Mouse (Mus musculus): ENCODE measurements around the gene Lst1. TPM values are rescaled to one million over a fixed set of nuclear protein-coding genes. Genes with fewer than 3 reads are reported as not detected.
A peak's percentile ranks its signal among the peaks of the same experiment; 100 is the strongest.
"Not testable (repeated sequence)": the region's sequence is repeated elsewhere in the genome, so short reads cannot be mapped to it uniquely, and the experiment has no call there.

Gene Lst1
- polyA plus RNA-seq, 1 experiment from 2014 or later: 17.5 TPM

- no peaks in the 10 kb centered on the region for H3K27me3 ChIP-seq (ENCODE audit: control insufficient read depth, insufficient read depth, low read length)
- peak overlapping the region; percentile 97 for H3K27ac ChIP-seq (replicated peaks)
- peak overlapping the region; percentile 86 for H3K9ac ChIP-seq (ENCODE audit: low read length)
- 4% methylated on average over 31 of the region's 31 CpGs for WGBS
- H3K4me3 ChIP-seq (ENCODE audit: low read depth, low read length): peak overlapping the region; percentile 56
- DNase-seq (ENCODE audit: low spot score): peak; percentile 66
- ATAC-seq (ENCODE audit: low FRiP score, low TSS enrichment): 0 out of 2 replicates have a peak, but pooled peaks have one; percentile 5
- no peaks in the 10 kb centered on the region; the same call in 1 of the 2 replicates for H3K36me3 ChIP-seq (ENCODE audit: control insufficient read depth, insufficient read depth, low read length)
- H3K4me1 ChIP-seq (replicated peaks; ENCODE audit: control insufficient read depth, insufficient read depth): peaks cover 2% of the 10 kb centered on the region
- peak overlapping the region; percentile 91 for H3K4me2 ChIP-seq (replicated peaks; ENCODE audit: low read depth)
- no peaks in the 10 kb centered on the region for H3K9me3 ChIP-seq (ENCODE audit: control insufficient read depth, low read length)
- no peak for TF ChIP-seq EP300 (optimal IDR thresholded peaks at IDR 0.05)
- TF ChIP-seq CTCF (IDR thresholded peaks at IDR 0.05; ENCODE audit: low read depth): peak; percentile 30; the same call in 1 of the 2 replicates
Measured at GRCm38 (mm10) chr17:35234903-35235302, 46.7 kb upstream of the Lst1 start.

- 67% methylated on average over 7 of the region's 7 CpGs for WGBS
- H3K4me1 ChIP-seq (replicated peaks; ENCODE audit: control insufficient read depth, insufficient read depth); H3K9me3 ChIP-seq (ENCODE audit: control insufficient read depth, low read length); H3K4me3 ChIP-seq (ENCODE audit: low read depth, low read length); ATAC-seq (ENCODE audit: low FRiP score, low TSS enrichment); DNase-seq (ENCODE audit: low spot score); H3K9ac ChIP-seq (ENCODE audit: low read length); H3K27me3 ChIP-seq (ENCODE audit: control insufficient read depth, insufficient read depth, low read length); H3K36me3 ChIP-seq (ENCODE audit: control insufficient read depth, insufficient read depth, low read length): not testable (repeated sequence)
- H3K4me2 ChIP-seq (replicated peaks; ENCODE audit: low read depth): peak overlapping the region; percentile 91
- peak overlapping the region; percentile 85 for H3K27ac ChIP-seq (replicated peaks)
Measured at GRCm38 (mm10) chr17:35234090-35234489, 45.9 kb upstream of the Lst1 start.

GRCm38 (mm10) chr17:35233114-35233980, 45.1 kb upstream of the Lst1 start, which contains the start of gene Atp6v1g2:
Gene Atp6v1g2, plus strand, starts transcription at chr17:35233660.
- H3K27me3 ChIP-seq (ENCODE audit: control insufficient read depth, insufficient read depth, low read length): no peaks in the 10 kb centered on the region
- DNase-seq (ENCODE audit: low spot score) (peak; percentile 60), ATAC-seq (ENCODE audit: low FRiP score, low TSS enrichment) (peak; percentile 17)
- TF ChIP-seq CTCF (IDR thresholded peaks at IDR 0.05; ENCODE audit: low read depth): no peak
- no peak for TF ChIP-seq EP300 (optimal IDR thresholded peaks at IDR 0.05)
- H3K4me2 ChIP-seq (replicated peaks; ENCODE audit: low read depth): peak within 1 kb of the TSS; percentile 91
- H3K4me3 ChIP-seq (ENCODE audit: low read depth, low read length): peak within 1 kb of the TSS; percentile 56
- H3K9ac ChIP-seq (ENCODE audit: low read length): peak within 1 kb of the TSS; percentile 86; the same call in 1 of the 2 replicates
- H3K9me3 ChIP-seq (ENCODE audit: control insufficient read depth, low read length): no peaks in the 10 kb centered on the region
- peaks cover 4% of the 10 kb centered on the region for H3K36me3 ChIP-seq (ENCODE audit: control insufficient read depth, insufficient read depth, low read length)
- WGBS: 35% methylated on average over 18 of the region's 18 CpGs
- peak within 1 kb of the TSS; percentile 97 for H3K27ac ChIP-seq (replicated peaks)
- H3K4me1 ChIP-seq (replicated peaks; ENCODE audit: control insufficient read depth, insufficient read depth): peaks cover 2% of the 10 kb centered on the region

DNA sequence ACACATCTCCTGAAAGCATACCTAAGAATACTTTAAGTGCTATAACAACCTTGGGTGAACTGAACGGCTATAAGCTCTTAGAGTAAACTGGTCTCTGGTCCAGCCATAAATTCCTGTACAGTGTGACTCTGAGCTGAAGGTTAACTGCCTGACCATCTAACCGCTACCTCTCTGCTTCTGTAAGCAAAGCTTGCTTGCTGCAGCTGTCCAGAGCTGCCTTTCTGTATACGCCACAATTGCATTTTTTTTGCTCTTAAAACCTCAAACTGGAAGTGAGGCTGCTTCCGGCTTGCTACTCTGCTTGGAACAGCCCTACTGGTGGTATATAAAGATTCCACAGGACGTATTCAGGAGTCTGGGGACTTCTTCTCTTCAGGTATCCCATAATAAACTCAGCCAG, 44.4 kb upstream of the Lst1 start:
- DNase-seq (ENCODE audit: low spot score): no peak

GRCm38 (mm10) chr17:35232043-35232442, 43.8 kb upstream of the Lst1 start:
- no peak overlapping the region for H3K9ac ChIP-seq (ENCODE audit: low read length)
- H3K4me2 ChIP-seq (replicated peaks; ENCODE audit: low read depth): no peak overlapping the region
- WGBS: 15% methylated on average over 12 of the region's 12 CpGs
- H3K9me3 ChIP-seq (ENCODE audit: control insufficient read depth, low read length): no peaks in the 10 kb centered on the region
- H3K36me3 ChIP-seq (ENCODE audit: control insufficient read depth, insufficient read depth, low read length): peaks cover 4% of the 10 kb centered on the region
- no peak for TF ChIP-seq EP300 (optimal IDR thresholded peaks at IDR 0.05)
- peak; percentile 97 for TF ChIP-seq CTCF (IDR thresholded peaks at IDR 0.05; ENCODE audit: low read depth)
- no peak overlapping the region for H3K27ac ChIP-seq (replicated peaks)
- H3K4me3 ChIP-seq (ENCODE audit: low read depth, low read length): no peak overlapping the region
- H3K4me1 ChIP-seq (replicated peaks; ENCODE audit: control insufficient read depth, insufficient read depth): peaks cover 2% of the 10 kb centered on the region
- no peak for ATAC-seq (ENCODE audit: low FRiP score, low TSS enrichment)
- peak; percentile 84 for DNase-seq (ENCODE audit: low spot score)
- H3K27me3 ChIP-seq (ENCODE audit: control insufficient read depth, insufficient read depth, low read length): no peaks in the 10 kb centered on the region

More for the DNA sequence above, 44.4 kb upstream of the Lst1 start:
- WGBS: 65% methylated on average over 5 of the region's 5 CpGs
- Histone ChIP-seq H3K4me2 (replicated peaks; ENCODE audit: low read depth) (no peak overlapping the region), H3K9me3 (ENCODE audit: control insufficient read depth, low read length) (no peaks in the 10 kb centered on the region), H3K27me3 (ENCODE audit: control insufficient read depth, insufficient read depth, low read length) (no peaks in the 10 kb centered on the region), H3K36me3 (ENCODE audit: control insufficient read depth, insufficient read depth, low read length) (peaks cover 4% of the 10 kb centered on the region), H3K9ac (ENCODE audit: low read length) (no peak overlapping the region), H3K4me3 (ENCODE audit: low read depth, low read length) (no peak overlapping the region), H3K4me1 (replicated peaks; ENCODE audit: control insufficient read depth, insufficient read depth) (peaks cover 2% of the 10 kb centered on the region), H3K27ac (replicated peaks) (peak overlapping the region; percentile 85)
- TF ChIP-seq EP300 (optimal IDR thresholded peaks at IDR 0.05) (no peak), CTCF (IDR thresholded peaks at IDR 0.05; ENCODE audit: low read depth) (no peak)
- ATAC-seq (ENCODE audit: low FRiP score, low TSS enrichment): no peak

GRCm38 (mm10) chr17:35231022-35231421, 42.8 kb upstream of the Lst1 start:
- Histone ChIP-seq H3K4me2 (replicated peaks; ENCODE audit: low read depth) (no peak overlapping the region), H3K4me1 (replicated peaks; ENCODE audit: control insufficient read depth, insufficient read depth) (peaks cover 2% of the 10 kb centered on the region), H3K9ac (ENCODE audit: low read length) (no peak overlapping the region), H3K36me3 (ENCODE audit: control insufficient read depth, insufficient read depth, low read length) (peaks cover 4% of the 10 kb centered on the region), H3K4me3 (ENCODE audit: low read depth, low read length) (no peak overlapping the region), H3K27me3 (ENCODE audit: control insufficient read depth, insufficient read depth, low read length) (no peaks in the 10 kb centered on the region), H3K27ac (replicated peaks) (no peak overlapping the region), H3K9me3 (ENCODE audit: control insufficient read depth, low read length) (no peaks in the 10 kb centered on the region)
- DNase-seq (ENCODE audit: low spot score) (no peak), ATAC-seq (ENCODE audit: low FRiP score, low TSS enrichment) (no peak)
- 91% methylated on average over 10 of the region's 10 CpGs for WGBS
- TF ChIP-seq CTCF (IDR thresholded peaks at IDR 0.05; ENCODE audit: low read depth) (no peak), EP300 (optimal IDR thresholded peaks at IDR 0.05) (no peak)
